Mouse (Mus musculus) megakaryocyte, embryonic 14.5 days (primary cell): Measurements from ENCODE around the gene Foxn3.

Source experiments
- FLI1 ChIP-seq: IDR thresholded peaks from 2 replicates; pipeline ENCODE4 v1.6.1; 2012; ENCODE audit warnings: low read length, inconsistent platforms, mixed read lengths
- GATA1 ChIP-seq: IDR thresholded peaks from 3 replicates; pipeline ENCODE4 v1.6.1; 2012; ENCODE audit warnings: mixed read lengths, low read length, inconsistent platforms, borderline replicate concordance

DNA sequence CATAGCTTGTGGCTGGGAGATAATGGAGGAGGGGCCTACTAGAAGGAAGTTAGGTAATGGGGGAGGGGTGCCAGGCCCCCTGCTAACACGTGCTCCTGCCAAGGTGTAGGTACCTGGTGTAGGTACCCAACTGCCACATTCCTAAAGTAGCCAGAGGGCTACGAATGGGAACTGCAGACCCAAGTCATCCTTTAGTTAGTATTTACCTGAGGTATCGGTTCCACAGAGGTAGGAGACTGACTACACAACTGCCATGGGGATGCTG is 226.3 kb downstream of the Foxn3 start:
- TF ChIP-seq GATA1 (no peak), FLI1 (no peak)
